Mouse (Mus musculus): ENCODE results near the gene Sohlh1.
"Not testable (repeated sequence)": the region's sequence is repeated elsewhere in the genome, so short reads cannot be mapped to it uniquely, and the experiment has no call there.

The Sohlh1 gene

GRCm38 (mm10) chr2:25836291-25836690 lies 10.8 kb downstream of the Sohlh1 start:
- peak; percentile 76 for DNase-seq

GRCm38 (mm10) chr2:25830786-25831185 lies 16.3 kb downstream of the Sohlh1 start:
- no peak for DNase-seq

GRCm38 (mm10) chr2:25828344-25828947 lies 18.6 kb downstream of the Sohlh1 start:
- no peak for DNase-seq

- no peak for DNase-seq
Measured at GRCm38 (mm10) chr2:25824751-25825150, 22.3 kb downstream of the Sohlh1 start.

- no peak for DNase-seq
Measured at GRCm38 (mm10) chr2:25822806-25823205, 24.2 kb downstream of the Sohlh1 start, which contains the start of gene Lcn9. TSS of gene Lcn9 (plus strand) at chr2:25823153.

GRCm38 (mm10) chr2:25815748-25816147 lies 31.3 kb downstream of the Sohlh1 start, which contains the start of gene Glt6d1:
TSS of gene Glt6d1 (minus strand) at chr2:25815848.
- DNase-seq, result not testable (repeated sequence)

GRCm38 (mm10) chr2:25813364-25813763 lies 33.7 kb downstream of the Sohlh1 start:
- DNase-seq, result no peak

- no peak for DNase-seq
Measured at GRCm38 (mm10) chr2:25811711-25812110, 35.3 kb downstream of the Sohlh1 start.

- DNase-seq, result peak; percentile 3
Measured at GRCm38 (mm10) chr2:25798065-25798464, 49.0 kb downstream of the Sohlh1 start.

GRCm38 (mm10) chr2:25797635-25798034 lies 49.4 kb downstream of the Sohlh1 start:
- no peak for DNase-seq

Data from right cerebral cortex, adult 18-20 months (tissue).